Mouse (Mus musculus): ENCODE data around the gene Luzp1. TPM values are rescaled to one million over a fixed set of nuclear protein-coding genes. Genes with fewer than 3 reads are reported as not detected.

Luzp1 gene
- polyA plus RNA-seq, 1 experiment from 2014 or later = 13.2 TPM

DNA sequence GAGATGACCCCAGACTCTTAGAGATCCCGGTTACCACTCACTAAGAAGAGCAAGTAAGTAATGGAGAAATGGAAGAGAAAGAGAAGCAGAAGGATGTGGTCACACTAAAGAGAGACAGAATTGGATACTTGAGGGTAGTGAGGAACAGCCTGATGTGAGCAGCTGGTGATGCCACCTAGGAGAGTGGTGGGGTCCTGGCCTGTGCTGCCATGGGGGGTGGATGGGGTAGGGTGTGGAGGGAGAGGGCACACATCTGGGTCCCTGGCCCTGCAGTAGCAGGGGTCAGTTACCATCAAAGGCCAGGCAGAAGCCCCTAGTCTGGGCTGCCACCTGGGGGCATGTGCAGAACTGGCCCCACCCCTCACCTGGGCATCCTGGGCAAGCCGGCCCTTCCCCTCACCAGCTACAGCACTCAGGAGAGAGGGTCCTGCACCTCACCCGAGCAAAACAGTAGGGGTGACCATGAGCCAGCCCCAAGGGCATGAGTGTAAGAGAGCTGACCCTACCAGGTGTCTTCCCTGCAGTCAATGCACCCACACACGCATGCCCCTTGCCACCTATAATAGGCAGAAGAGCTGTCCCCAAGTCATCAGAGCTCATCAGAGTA lies 117.8 kb downstream of the Luzp1 start:
- Histone ChIP-seq H3K4me1 (ENCODE audit: control insufficient read depth, low read depth, low read length) (peaks cover 7% of the 10 kb centered on the region), H3K27me3 (ENCODE audit: control insufficient read depth, insufficient read depth, low read depth, low read length) (no peaks in the 10 kb centered on the region), H3K4me3 (ENCODE audit: low read depth, low read length) (no peak overlapping the region), H3K36me3 (ENCODE audit: control insufficient read depth, insufficient read depth) (no peaks in the 10 kb centered on the region), H3K4me2 (ENCODE audit: low read depth, low read length) (no peak overlapping the region), H3K9ac (ENCODE audit: low read depth, low read length) (no peak overlapping the region), H3K9me3 (replicated peaks; ENCODE audit: control insufficient read depth, low read length) (no peaks in the 10 kb centered on the region), H3K27ac (ENCODE audit: low read length) (no peak overlapping the region)
- no peak for ATAC-seq (ENCODE audit: low read depth)
- 69% methylated on average over 4 of the region's 4 CpGs for WGBS (ENCODE audit: insufficient replicate concordance)

DNA sequence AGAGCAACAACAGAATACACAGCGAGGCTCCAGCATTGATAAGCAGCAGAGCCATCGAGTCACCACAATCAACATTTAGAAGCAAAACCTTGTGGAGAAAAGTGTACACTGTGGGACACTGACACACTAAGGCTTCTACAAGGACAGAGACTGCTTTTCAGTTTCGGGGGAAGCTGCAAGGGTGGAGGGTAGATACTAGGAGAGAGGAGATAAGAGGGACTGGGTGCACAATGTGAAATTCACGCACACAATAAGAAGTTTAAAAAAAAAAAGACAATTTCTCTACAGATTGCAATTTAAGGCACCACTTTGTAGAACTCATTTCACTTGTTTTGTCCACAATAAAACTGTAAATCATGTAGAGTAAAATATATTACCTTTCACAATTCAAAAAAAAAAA lies 118.4 kb downstream of the Luzp1 start:
- H3K27me3 ChIP-seq (ENCODE audit: control insufficient read depth, insufficient read depth, low read depth, low read length) = no peaks in the 10 kb centered on the region
- 0 out of 2 replicates have a peak, but pooled peaks have one; percentile 35 for ATAC-seq (ENCODE audit: low read depth)
- no peak overlapping the region for H3K4me3 ChIP-seq (ENCODE audit: low read depth, low read length)
- peaks cover 7% of the 10 kb centered on the region for H3K4me1 ChIP-seq (ENCODE audit: control insufficient read depth, low read depth, low read length)
- H3K9ac ChIP-seq (ENCODE audit: low read depth, low read length) = no peak overlapping the region
- no peaks in the 10 kb centered on the region for H3K9me3 ChIP-seq (replicated peaks; ENCODE audit: control insufficient read depth, low read length)
- 22% methylated on average over 4 of the region's 4 CpGs for WGBS (ENCODE audit: insufficient replicate concordance)
- peak overlapping the region; percentile 2; the same call in 1 of the 2 replicates for H3K4me2 ChIP-seq (ENCODE audit: low read depth, low read length)
- H3K27ac ChIP-seq (ENCODE audit: low read length) = no peak overlapping the region
- H3K36me3 ChIP-seq (ENCODE audit: control insufficient read depth, insufficient read depth) = no peaks in the 10 kb centered on the region

DNA sequence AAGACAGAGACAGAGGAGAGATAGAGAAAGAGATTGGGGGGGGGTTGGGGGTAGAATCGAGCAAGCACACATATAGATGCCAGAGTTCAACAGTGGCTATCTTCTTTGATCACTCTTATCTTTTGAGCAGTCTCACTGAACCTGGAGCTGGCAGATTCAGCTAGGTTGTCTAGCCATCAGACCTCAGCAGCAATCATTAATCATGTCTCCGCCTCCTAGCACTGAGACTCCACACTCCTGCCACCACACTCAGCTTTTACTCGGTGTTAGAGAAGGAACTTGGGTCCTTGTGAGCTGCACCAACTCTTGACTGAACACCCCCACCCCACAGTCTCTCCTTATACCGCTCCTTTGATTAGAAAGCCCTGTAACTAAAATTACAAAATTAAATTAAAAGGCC lies 122.5 kb downstream of the Luzp1 start:
- WGBS (ENCODE audit: insufficient replicate concordance) = 31% methylated on average over 4 of the region's 4 CpGs
- no peak overlapping the region for H3K27ac ChIP-seq (ENCODE audit: low read length)
- no peak for ATAC-seq (ENCODE audit: low read depth)
- no peaks in the 10 kb centered on the region for H3K9me3 ChIP-seq (replicated peaks; ENCODE audit: control insufficient read depth, low read length)
- no peaks in the 10 kb centered on the region for H3K36me3 ChIP-seq (ENCODE audit: control insufficient read depth, insufficient read depth)
- H3K4me3 ChIP-seq (ENCODE audit: low read depth, low read length) = no peak overlapping the region
- H3K9ac ChIP-seq (ENCODE audit: low read depth, low read length) = no peak overlapping the region
- H3K27me3 ChIP-seq (ENCODE audit: control insufficient read depth, insufficient read depth, low read depth, low read length) = no peaks in the 10 kb centered on the region
- no peak overlapping the region for H3K4me2 ChIP-seq (ENCODE audit: low read depth, low read length)
- peaks cover 7% of the 10 kb centered on the region for H3K4me1 ChIP-seq (ENCODE audit: control insufficient read depth, low read depth, low read length)

GRCm38 (mm10) chr4:136594006-136594405 lies 124.4 kb downstream of the Luzp1 start:
- no peak overlapping the region for H3K9ac ChIP-seq (ENCODE audit: low read depth, low read length)
- no peak for ATAC-seq (ENCODE audit: low read depth)
- H3K36me3 ChIP-seq (ENCODE audit: control insufficient read depth, insufficient read depth) = no peaks in the 10 kb centered on the region
- 67% methylated on average over 2 of the region's 2 CpGs for WGBS (ENCODE audit: insufficient replicate concordance)
- no peaks in the 10 kb centered on the region for H3K27me3 ChIP-seq (ENCODE audit: control insufficient read depth, insufficient read depth, low read depth, low read length)
- H3K27ac ChIP-seq (ENCODE audit: low read length) = no peak overlapping the region
- H3K4me1 ChIP-seq (ENCODE audit: control insufficient read depth, low read depth, low read length) = no peaks in the 10 kb centered on the region; the same call in 1 of the 2 replicates
- no peaks in the 10 kb centered on the region for H3K9me3 ChIP-seq (replicated peaks; ENCODE audit: control insufficient read depth, low read length)
- H3K4me2 ChIP-seq (ENCODE audit: low read depth, low read length) = no peak overlapping the region
- H3K4me3 ChIP-seq (ENCODE audit: low read depth, low read length) = no peak overlapping the region

DNA sequence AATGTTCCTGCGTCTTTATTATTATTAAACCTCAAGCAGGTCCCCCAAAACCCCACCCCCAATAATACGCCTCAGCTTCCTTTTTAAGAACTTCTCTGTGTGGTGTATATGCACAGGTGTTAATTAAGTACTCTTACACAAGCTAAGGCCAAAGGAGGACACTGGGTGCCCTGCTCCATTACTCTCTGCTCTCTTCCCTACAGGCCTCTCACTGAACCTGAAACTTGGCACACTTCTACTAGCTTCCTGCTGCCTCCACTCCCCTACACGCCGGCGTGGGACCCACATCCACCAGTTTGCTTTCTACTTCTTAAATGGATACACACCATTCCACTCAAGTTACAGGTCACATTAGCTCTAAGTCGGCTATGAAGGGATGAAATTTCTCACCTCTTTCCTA lies 125.7 kb downstream of the Luzp1 start:
- no peaks in the 10 kb centered on the region; the same call in 1 of the 2 replicates for H3K4me1 ChIP-seq (ENCODE audit: control insufficient read depth, low read depth, low read length)
- ATAC-seq (ENCODE audit: low read depth) = no peak
- H3K4me3 ChIP-seq (ENCODE audit: low read depth, low read length) = no peak overlapping the region
- WGBS (ENCODE audit: insufficient replicate concordance) = 66% methylated on average over 6 of the region's 6 CpGs
- no peaks in the 10 kb centered on the region for H3K36me3 ChIP-seq (ENCODE audit: control insufficient read depth, insufficient read depth)
- H3K9me3 ChIP-seq (replicated peaks; ENCODE audit: control insufficient read depth, low read length) = no peaks in the 10 kb centered on the region
- H3K27me3 ChIP-seq (ENCODE audit: control insufficient read depth, insufficient read depth, low read depth, low read length) = no peaks in the 10 kb centered on the region
- H3K4me2 ChIP-seq (ENCODE audit: low read depth, low read length) = no peak overlapping the region
- H3K27ac ChIP-seq (ENCODE audit: low read length) = no peak overlapping the region
- H3K9ac ChIP-seq (ENCODE audit: low read depth, low read length) = no peak overlapping the region

- Histone ChIP-seq H3K4me1 (ENCODE audit: control insufficient read depth, low read depth, low read length) (peaks cover 14% of the 10 kb centered on the region), H3K4me2 (ENCODE audit: low read depth, low read length) (no peak overlapping the region), H3K27me3 (ENCODE audit: control insufficient read depth, insufficient read depth, low read depth, low read length) (no peaks in the 10 kb centered on the region), H3K27ac (ENCODE audit: low read length) (no peak overlapping the region), H3K9ac (ENCODE audit: low read depth, low read length) (no peak overlapping the region), H3K9me3 (replicated peaks; ENCODE audit: control insufficient read depth, low read length) (no peaks in the 10 kb centered on the region), H3K4me3 (ENCODE audit: low read depth, low read length) (no peak overlapping the region), H3K36me3 (ENCODE audit: control insufficient read depth, insufficient read depth) (no peaks in the 10 kb centered on the region)
- 70% methylated on average over 7 of the region's 7 CpGs for WGBS (ENCODE audit: insufficient replicate concordance)
- ATAC-seq (ENCODE audit: low read depth) = no peak
Measured at GRCm38 (mm10) chr4:136598268-136598876, 128.8 kb downstream of the Luzp1 start.

- H3K4me2 ChIP-seq (ENCODE audit: low read depth, low read length) = no peak overlapping the region
- H3K9me3 ChIP-seq (replicated peaks; ENCODE audit: control insufficient read depth, low read length) = no peaks in the 10 kb centered on the region
- no peaks in the 10 kb centered on the region for H3K36me3 ChIP-seq (ENCODE audit: control insufficient read depth, insufficient read depth)
- no peaks in the 10 kb centered on the region for H3K27me3 ChIP-seq (ENCODE audit: control insufficient read depth, insufficient read depth, low read depth, low read length)
- no peak overlapping the region for H3K9ac ChIP-seq (ENCODE audit: low read depth, low read length)
- H3K4me1 ChIP-seq (ENCODE audit: control insufficient read depth, low read depth, low read length) = peaks cover 14% of the 10 kb centered on the region
- 89% methylated on average over 3 of the region's 3 CpGs for WGBS (ENCODE audit: insufficient replicate concordance)
- no peak overlapping the region for H3K27ac ChIP-seq (ENCODE audit: low read length)
- no peak for ATAC-seq (ENCODE audit: low read depth)
- no peak overlapping the region for H3K4me3 ChIP-seq (ENCODE audit: low read depth, low read length)
Measured at GRCm38 (mm10) chr4:136599869-136600268, 130.3 kb downstream of the Luzp1 start.

DNA sequence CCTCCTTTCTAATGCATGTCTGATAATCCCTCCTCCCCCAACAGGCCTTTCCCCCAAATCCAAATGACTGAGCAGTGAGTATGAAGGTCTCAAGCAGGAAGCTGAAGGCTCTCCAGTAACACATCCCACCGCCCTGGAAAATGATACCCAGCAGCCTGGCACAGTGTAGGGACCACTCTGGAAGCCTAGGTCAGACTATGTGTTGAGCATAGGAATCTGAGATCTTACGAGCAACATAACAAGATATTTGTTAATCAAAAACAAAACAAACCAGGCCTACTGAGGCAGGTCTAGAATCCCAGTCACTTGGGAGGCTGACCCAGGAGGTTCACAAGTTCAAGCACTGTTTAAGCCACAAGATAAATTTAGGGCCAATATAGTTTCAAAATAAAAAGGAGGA lies 131.0 kb downstream of the Luzp1 start:
- Histone ChIP-seq H3K9ac (ENCODE audit: low read depth, low read length) (no peak overlapping the region), H3K27me3 (ENCODE audit: control insufficient read depth, insufficient read depth, low read depth, low read length) (no peaks in the 10 kb centered on the region), H3K9me3 (replicated peaks; ENCODE audit: control insufficient read depth, low read length) (no peaks in the 10 kb centered on the region), H3K27ac (ENCODE audit: low read length) (no peak overlapping the region), H3K4me3 (ENCODE audit: low read depth, low read length) (no peak overlapping the region; the same call in 1 of the 2 replicates), H3K36me3 (ENCODE audit: control insufficient read depth, insufficient read depth) (no peaks in the 10 kb centered on the region), H3K4me1 (ENCODE audit: control insufficient read depth, low read depth, low read length) (peaks cover 14% of the 10 kb centered on the region), H3K4me2 (ENCODE audit: low read depth, low read length) (peak overlapping the region; percentile 79; the same call in 1 of the 2 replicates)
- 82% methylated on average over 2 of the region's 2 CpGs for WGBS (ENCODE audit: insufficient replicate concordance)
- ATAC-seq (ENCODE audit: low read depth) = no peak

DNA sequence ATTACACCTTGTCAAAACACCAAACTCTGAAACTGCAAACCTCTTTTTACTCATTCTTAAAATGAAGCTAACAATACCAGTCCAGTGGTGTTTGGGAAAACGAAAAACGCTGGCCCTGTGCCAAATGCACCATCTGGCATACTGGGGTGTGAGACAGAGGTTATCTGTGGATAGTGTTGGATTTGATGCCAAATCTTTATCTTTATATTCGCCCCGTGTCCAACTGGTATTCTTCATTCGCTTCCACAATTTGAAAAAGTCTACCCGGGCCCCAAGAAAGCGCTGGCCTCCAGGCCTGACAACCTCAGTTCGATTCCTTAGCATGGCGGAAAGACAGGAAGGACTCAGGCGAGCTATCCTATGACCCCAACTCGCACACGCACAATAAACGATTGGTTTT lies 131.9 kb downstream of the Luzp1 start:
- 1% methylated on average over 13 of the region's 13 CpGs for WGBS (ENCODE audit: insufficient replicate concordance)
- H3K9ac ChIP-seq (ENCODE audit: low read depth, low read length) = peak overlapping the region; percentile 97
- H3K36me3 ChIP-seq (ENCODE audit: control insufficient read depth, insufficient read depth) = no peaks in the 10 kb centered on the region
- no peaks in the 10 kb centered on the region for H3K27me3 ChIP-seq (ENCODE audit: control insufficient read depth, insufficient read depth, low read depth, low read length)
- peak overlapping the region; percentile 79 for H3K4me2 ChIP-seq (ENCODE audit: low read depth, low read length)
- H3K4me3 ChIP-seq (ENCODE audit: low read depth, low read length) = peak overlapping the region; percentile 95
- H3K9me3 ChIP-seq (replicated peaks; ENCODE audit: control insufficient read depth, low read length) = no peaks in the 10 kb centered on the region
- H3K4me1 ChIP-seq (ENCODE audit: control insufficient read depth, low read depth, low read length) = peaks cover 14% of the 10 kb centered on the region
- peak overlapping the region; percentile 75 for H3K27ac ChIP-seq (ENCODE audit: low read length)
- no peak for ATAC-seq (ENCODE audit: low read depth)

All from liver, embryonic 16.5 days (tissue).